Mouse (Mus musculus): ENCODE data around the gene Slc9a9.

GRCm38 (mm10) chr9:94661768-94662167 is 7.9 kb upstream of the Slc9a9 start:
- TF ChIP-seq CTCF (IDR thresholded peaks at IDR 0.05; ENCODE audit: extremely low read depth, insufficient read depth, low read length) = no peak
- TF ChIP-seq POLR2A (IDR thresholded peaks at IDR 0.05; ENCODE audit: extremely low read depth, insufficient read depth, low read length) = no peak
